Mouse (Mus musculus) layer of hippocampus, postnatal 25 days (tissue): ENCODE data around the gene Tmem117. TPM values are rescaled to one million over a fixed set of nuclear protein-coding genes. Genes with fewer than 3 reads are reported as not detected.
A peak's percentile ranks its signal among the peaks of the same experiment; 100 is the strongest.

ENCODE experiments used
- DNase-seq, 2 experiments: peaks; one replicate each; pipeline ENCODE4 v3.0.0; 2022; ENCODE audit warnings: mixed read lengths in 2 of 2, low spot score in 1 of 2; ENCODE audit errors: extremely low spot score in 1 of 2
- total RNA-seq, 2 experiments: library from RNA; stranded (reverse); gene quantifications; 2 replicates each; pipeline ENCODE4 v1.2.3; 2021

Gene Tmem117
- total RNA-seq, 2 experiments from 2014 or later = 8.2 to 8.5 TPM

GRCm38 (mm10) chr15:94732104-94732503 is 103.1 kb downstream of the Tmem117 start:
- no peak for DNase-seq

- no peak for DNase-seq
Observed at GRCm38 (mm10) chr15:94769227-94769626, 140.2 kb downstream of the Tmem117 start.

GRCm38 (mm10) chr15:94770832-94771578 is 142.0 kb downstream of the Tmem117 start:
- no peak for DNase-seq

DNA sequence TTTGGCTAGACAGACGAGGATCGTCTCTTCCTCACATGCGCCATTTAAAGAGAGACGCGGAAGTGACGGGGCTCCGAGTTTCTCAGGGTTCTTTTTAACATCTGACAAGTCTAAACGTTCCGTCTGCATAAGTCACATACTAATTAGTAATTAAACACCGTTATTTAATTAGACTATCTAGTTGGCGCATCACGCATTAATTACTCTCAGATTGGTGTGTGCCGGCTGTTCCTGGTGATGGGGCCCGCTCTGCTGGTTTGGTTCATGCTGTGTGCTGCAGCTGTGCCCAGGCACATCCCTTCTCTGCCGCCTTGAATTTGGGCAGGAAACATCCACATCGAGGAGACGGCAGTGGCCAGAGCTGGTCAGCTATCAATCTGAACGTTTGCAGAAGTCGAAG is 142.7 kb downstream of the Tmem117 start:
- no peak for DNase-seq

DNA sequence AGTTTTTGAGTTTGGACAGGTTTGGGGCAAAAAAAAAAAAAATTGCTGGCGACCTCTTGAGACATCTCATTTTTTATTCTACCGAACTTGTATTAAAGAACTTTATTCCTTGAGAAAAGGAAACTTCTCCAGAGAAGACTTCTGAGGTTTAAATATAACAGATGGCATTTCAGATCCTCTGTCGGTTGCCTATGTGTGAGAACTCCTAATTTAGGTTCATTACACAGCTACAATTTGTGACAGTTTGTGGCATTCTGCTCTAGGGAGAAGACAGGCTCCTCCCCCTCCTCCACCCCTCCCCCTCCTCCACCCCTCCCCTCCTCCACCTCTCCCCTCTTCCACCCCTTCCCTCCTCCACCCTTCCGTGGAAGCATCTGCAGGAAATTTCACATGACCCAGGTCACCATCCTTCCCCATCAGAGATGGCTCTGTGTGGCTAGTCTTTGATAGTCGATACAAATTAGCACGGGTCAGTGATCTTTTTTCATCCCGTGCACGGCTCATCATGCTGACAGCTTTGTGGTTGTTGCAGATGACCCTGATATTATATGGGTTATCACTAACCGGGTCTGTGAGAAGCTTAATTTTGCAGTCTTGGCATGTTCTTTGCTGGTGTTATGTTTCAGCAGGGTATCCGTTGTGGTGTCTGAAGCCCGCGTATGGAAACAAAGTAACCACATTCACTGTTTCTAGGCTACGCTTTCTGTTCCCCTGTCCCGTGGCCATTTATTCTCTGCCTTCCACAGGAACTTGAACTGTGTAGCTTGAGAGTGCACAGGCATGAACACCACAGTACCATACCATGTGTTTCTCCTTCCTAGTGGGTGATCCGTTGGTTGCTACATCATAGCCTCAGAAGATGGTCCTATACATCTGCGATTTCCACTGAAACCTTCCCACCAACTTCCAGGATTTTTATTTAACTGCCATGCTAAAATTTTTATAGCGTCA is 147.4 kb downstream of the Tmem117 start:
- no peak for DNase-seq

DNA sequence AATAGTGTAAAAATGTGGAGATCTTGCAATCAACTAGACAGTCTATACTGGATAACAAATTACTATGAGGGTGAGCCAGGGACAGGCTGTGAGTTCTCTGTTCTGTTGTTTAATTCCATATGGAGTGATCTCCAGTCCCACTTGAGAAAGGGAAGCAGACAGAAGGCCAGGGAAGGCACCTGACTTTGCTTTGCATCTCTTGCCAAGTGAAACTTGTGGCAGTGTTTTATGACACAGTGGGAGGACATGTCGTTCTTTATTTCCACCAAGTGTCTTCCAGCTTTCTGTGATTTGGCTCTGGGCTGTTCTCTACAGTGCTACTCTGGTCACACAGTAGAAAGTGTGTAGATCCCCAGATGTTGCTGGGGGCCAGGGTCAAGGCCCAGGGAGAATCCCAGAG is 152.5 kb downstream of the Tmem117 start:
- no peak for DNase-seq

GRCm38 (mm10) chr15:94793455-94793854 is 164.4 kb downstream of the Tmem117 start:
- no peak for DNase-seq

GRCm38 (mm10) chr15:94795484-94795883 is 166.5 kb downstream of the Tmem117 start:
- no peak for DNase-seq

DNA sequence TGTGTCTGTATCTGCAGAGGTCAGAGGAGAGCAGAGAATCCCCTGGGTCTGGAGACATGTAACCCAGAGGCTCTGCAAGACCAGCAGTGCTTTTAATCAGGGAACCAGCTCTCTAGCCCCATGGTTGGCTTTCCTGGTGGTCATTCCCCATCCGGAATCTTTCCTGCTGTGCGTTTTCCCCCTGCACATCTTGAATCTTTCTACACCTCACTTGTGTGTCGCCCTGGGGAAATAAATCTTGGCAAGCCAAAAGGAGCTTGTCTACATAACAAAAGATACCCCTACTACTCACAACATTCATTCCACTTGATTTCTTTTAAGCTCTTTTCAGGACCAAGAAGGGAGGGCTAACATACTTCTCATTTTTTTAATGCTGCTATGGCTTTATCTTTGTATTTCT is 169.2 kb downstream of the Tmem117 start:
- no peak for DNase-seq

DNA sequence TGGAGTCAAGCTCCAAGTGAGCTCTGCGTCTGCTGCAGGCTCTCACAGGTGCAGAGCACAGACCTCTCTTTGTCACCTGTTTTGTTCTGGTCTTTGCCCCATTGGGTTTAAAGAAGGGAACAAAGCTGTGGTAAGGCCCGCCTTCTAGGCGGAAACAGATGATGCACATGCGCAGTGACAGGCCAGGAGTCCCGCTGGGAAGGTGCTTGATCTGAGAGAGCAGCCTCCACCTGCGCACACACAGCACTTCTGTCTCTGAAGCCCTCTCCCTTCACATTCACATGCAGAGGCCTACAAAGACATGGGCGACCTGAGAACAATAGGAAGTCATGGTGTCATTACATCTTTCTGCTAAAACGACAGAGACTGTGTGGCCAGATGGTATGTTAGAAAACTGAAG is 172.4 kb downstream of the Tmem117 start:
- DNase-seq = no peak

GRCm38 (mm10) chr15:94802820-94803219 is 173.8 kb downstream of the Tmem117 start:
- no peak for DNase-seq

- DNase-seq = no peak
Observed at GRCm38 (mm10) chr15:94803624-94804342, 174.8 kb downstream of the Tmem117 start.

- no peak for DNase-seq
Observed at GRCm38 (mm10) chr15:94806005-94806404, 177.0 kb downstream of the Tmem117 start.

DNA sequence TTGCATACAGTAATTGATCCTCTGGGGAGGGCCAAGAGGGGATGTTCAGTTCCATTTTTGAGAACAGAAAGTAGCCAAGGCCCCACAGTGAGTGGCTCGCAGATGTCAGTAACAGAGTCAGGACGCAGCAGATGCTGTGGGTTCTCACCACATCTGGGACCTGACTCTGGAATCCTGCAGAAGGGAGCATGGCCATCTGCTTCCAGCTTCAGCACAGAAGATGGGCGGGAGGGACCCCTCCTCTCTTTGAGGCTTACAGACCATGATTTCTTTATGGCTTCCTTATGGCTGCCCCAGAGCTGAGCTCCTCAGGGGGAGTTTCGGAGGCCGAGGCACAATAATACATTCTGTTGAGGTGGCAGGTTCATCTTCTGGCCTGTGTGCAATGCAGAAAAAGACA is 182.5 kb downstream of the Tmem117 start:
- DNase-seq = no peak

- DNase-seq = no peak
Observed at GRCm38 (mm10) chr15:94814213-94815100, 185.4 kb downstream of the Tmem117 start.

DNA sequence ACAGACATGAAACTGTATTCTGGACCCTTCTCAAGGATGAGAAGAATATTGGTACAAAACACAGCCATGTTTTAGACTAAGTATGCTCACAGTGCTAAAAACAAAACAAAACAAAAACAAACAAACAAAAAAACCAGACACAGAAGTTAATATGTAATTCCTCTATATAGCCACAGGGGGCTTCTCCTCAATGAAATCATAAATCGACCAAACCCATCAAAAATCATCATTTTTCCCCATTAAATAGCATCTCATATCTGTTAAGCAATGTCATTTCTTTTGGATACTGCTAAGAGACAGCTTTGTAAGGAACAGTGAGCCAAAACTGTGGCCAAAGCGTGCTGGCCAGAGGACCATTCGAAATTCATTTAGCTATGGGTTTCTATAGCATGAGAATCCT is 206.6 kb downstream of the Tmem117 start:
- no peak for DNase-seq

GRCm38 (mm10) chr15:94838646-94839045 is 209.6 kb downstream of the Tmem117 start:
- no peak for DNase-seq

- DNase-seq = no peak
Observed at GRCm38 (mm10) chr15:94847501-94847900, 218.5 kb downstream of the Tmem117 start.

DNA sequence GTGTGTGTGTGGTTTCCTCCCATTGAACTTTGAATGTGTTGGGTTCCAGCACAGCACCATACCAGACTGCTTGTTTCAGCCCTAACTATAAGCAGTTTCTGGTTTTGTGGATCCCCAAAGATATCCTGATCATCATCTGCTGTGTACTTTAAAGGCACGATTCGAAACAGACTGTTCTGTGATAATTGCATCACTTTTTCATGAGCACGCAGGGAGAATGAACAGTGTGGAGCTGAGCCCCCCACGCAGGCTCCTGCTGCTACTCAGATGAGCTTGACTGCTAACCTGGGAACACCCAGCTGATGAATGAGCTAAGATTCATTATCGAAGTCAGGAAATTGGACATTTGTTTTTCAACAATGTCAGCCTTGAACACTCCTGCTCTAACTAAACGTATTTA is 230.6 kb downstream of the Tmem117 start:
- DNase-seq = peak in 1 of 2 experiments; percentile 10

GRCm38 (mm10) chr15:94861173-94861572 is 232.1 kb downstream of the Tmem117 start:
- DNase-seq = no peak
